Mouse (Mus musculus): Measurements from ENCODE around the gene Dcaf7. TPM values are rescaled to one million over a fixed set of nuclear protein-coding genes. Genes with fewer than 3 reads are reported as not detected.

Gene Dcaf7
- polyA plus RNA-seq, 1 experiment = 91.6 TPM

DNA sequence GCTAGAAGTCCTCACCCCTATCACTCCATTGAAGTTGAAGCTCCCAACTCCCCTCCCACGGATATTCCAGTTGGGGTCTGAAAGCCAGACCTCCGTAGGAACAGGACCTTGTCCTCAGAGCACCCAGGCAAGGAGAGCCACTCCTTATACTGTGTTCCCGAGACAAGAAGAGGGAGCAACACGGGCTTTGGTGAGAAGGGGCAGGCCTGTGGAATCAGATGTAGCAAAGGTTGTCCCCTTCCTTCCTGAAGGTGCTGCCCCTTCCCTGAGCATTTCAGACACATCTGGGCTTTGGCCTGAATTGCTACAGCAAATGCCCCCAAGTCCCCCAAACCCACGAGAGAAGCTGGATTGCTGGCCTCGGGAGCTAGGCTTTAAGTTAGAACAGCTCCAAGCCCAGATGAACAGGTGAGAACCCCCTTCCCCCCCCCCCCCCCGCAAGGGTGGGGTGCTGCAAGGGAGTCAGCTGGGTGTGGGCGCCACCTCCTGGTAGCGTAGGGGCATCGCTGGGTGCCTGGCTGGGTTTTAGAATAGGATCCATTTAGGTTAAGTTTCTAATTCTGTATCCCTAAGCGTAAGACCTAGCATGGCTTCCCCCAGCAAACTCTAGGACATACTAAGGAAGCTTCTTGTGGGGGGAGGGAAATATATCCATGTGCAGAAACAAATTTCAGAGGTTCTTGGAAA, 10.1 kb upstream of the Dcaf7 start:
- no peak for TF ChIP-seq GATA1 (IDR thresholded peaks at IDR 0.05; ENCODE audit: low read length)

DNA sequence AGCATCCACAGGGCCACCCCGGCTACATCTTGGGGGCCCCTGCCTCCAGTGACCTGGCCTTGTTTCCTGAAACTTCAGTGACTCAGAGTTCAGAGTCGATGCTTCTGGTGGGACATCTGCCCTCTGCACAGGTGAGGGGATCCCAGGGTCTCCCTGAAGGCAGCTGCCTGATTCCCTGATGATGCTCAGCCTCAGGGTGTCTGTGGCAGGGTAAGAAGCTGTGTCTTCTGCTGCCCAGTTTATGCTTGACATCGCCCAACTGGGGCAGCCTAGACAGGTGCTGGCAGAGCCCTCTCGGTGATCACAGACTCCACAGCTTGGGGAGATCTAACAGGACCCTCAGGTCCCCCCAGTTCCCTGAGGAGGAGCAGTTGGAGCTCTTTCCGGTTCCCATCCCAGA, 9.1 kb upstream of the Dcaf7 start:
- no peak for TF ChIP-seq GATA1 (IDR thresholded peaks at IDR 0.05; ENCODE audit: low read length)

DNA sequence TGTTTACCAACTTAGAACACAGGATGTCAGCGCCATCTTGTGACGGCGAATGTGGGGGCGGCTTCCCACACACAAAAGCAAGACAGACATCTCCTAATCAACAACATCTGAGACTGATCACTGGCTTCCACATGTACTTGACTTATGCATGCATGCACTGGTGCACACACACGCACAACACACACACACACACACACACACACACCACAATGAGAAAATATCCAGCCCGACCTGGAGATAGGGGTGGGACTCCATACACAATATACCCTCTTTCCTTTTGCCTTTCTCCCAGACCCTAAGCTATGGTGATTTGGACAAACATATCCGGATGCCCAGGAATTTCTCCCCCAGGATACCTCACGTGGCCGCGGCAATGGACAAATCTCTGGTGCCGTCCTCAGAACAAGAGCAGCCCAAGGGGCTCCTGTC, 3.2 kb upstream of the Dcaf7 start:
- no peak for TF ChIP-seq GATA1 (IDR thresholded peaks at IDR 0.05; ENCODE audit: low read length)

DNA sequence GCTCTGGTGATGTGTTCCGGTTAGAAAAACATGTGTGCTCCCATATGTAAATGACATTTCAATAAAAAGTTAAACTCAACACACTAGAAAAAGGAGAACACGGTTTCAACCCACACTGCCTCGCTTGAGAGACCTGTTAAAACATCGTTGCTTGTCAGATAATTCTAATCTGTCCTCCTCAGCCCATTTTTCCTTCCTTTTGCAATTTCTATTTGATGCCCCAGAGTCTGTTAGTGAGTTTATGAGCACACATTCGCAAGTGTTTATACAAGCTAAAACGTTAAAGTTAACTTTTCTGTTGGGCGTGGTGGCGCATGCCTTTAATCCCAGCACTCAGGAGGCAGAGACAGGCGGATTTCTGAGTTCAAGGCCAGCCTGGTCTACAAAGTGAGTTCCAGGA, 1.7 kb upstream of the Dcaf7 start:
- no peak for TF ChIP-seq GATA1 (IDR thresholded peaks at IDR 0.05; ENCODE audit: low read length)

DNA sequence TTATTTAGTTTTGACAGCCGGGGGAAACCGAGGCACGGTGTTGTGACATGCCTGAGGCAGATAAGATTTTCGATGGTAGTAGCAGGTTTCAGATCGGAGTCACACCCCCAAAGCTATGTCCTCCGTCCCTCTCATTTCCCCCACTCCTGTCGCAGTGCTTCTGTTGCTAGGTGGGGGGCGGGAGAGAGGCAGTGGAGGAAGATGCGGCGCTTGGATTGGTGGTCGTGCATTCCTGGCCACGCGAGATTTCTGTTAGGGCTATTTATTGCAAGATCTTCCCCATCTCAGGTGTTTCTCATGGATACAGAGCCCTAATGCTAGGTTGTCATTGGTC, 713 bp downstream of the Dcaf7 start:
- TF ChIP-seq GATA1 (IDR thresholded peaks at IDR 0.05; ENCODE audit: low read length) = no peak

DNA sequence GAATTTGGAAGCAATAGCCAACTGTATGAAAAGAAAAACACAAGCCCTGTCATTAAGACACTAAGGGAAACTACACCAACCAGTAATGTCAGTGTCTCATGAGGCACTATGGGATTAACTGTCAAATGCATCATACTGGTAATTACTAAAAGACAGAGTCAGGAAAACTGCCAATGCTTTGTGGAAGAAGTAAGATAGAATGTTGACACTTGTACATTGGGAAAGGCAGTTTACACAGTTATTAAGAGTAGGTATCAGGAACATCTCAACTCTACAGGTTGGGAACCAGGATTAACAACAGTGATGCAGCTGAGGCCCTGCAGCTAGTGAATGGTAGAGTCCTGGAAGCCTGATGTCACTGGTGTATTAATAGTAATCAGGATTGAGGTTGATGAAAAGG, 7.7 kb downstream of the Dcaf7 start:
- TF ChIP-seq GATA1 (IDR thresholded peaks at IDR 0.05; ENCODE audit: low read length) = no peak

DNA sequence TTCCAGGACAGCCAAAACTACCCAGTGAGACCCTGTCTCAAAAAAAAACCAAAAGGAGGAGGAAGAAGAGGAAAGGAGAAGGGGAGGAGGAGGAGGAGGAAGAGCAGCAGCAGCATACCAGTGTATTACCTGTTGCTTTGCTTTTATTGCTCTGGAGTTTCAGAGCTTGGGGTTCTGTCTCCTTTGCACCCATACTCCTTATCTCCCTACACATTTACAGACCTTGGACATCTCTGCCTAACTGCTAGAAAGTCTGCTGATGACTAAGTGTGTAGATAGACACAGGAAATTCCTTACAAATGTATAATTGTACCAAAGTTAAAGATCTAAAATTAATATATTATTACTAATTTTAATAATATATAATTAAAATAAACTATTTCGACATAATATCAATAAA, 8.6 kb downstream of the Dcaf7 start:
- no peak for TF ChIP-seq GATA1 (IDR thresholded peaks at IDR 0.05; ENCODE audit: low read length)

DNA sequence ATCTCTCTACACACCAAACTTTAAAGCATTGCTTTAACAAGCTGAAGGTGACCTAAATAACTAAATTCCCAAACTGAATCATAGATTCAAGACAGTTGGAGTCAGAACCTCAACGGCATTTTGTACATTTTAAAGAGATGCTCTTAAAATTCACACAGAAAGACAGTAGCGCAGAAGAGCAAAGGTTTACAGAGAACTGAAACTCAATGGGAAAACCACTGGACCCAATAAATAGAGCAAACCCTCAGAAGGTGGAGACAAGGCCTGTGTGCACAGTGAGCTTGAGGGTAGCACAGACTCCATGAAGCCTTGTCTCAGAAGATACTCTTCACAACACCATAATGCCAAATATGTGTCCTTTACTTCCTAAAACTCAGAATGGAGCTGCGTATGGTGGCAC, 9.1 kb downstream of the Dcaf7 start:
- TF ChIP-seq GATA1 (IDR thresholded peaks at IDR 0.05; ENCODE audit: low read length) = no peak

DNA sequence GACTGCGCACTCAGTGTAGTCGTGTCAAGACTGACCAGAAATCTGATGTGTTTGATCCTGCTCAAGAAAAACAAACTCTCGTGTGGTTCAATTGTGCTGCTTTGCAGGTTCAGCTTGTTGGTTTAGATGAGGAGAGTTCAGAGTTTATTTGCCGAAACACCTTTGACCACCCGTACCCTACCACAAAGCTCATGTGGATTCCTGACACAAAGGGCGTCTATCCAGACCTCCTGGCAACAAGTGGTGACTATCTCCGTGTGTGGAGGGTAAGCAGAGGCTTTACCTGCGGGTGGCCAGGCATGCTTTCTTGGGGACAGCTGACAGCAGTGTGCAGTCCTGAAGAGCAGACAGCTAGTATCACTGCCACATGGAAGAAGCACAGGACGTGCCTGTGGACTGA, 9.9 kb downstream of the Dcaf7 start:
- no peak for TF ChIP-seq GATA1 (IDR thresholded peaks at IDR 0.05; ENCODE audit: low read length)

DNA sequence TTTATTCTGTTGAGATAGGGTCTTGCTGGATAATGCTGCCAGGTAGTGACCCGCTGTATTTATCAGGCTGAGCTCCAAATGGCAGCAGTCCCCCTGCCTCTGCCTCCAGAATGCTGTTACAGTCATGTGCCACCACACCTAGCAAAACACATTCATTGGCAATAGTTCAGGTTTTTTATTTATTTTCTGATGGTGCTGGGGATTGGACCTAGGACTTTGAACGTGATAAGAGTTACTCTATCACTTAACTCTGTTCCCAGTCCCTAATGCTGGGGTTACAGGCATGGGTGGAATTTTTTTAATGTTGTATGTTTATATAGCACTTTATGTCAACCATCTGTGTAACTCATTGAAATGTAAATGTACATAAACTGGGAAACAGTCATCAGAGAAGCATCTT, 17.2 kb downstream of the Dcaf7 start:
- TF ChIP-seq GATA1 (IDR thresholded peaks at IDR 0.05; ENCODE audit: low read length) = no peak

DNA sequence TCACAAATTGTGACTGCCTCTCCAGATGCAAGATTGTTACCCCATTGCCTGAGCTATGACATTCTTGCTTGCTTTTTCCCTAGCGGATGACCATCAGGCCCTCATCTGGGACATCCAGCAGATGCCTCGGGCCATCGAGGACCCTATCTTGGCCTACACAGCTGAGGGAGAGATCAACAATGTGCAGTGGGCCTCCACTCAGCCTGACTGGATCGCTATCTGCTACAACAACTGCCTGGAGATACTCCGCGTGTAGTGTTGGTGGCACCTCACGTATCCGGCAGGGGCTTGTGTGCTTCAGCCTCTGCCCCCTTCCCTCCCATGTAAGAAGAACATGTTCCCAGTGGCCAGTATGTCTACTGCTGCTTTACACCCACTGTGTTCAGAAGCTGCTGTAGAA, 17.9 kb downstream of the Dcaf7 start:
- no peak for TF ChIP-seq GATA1 (IDR thresholded peaks at IDR 0.05; ENCODE audit: low read length)

DNA sequence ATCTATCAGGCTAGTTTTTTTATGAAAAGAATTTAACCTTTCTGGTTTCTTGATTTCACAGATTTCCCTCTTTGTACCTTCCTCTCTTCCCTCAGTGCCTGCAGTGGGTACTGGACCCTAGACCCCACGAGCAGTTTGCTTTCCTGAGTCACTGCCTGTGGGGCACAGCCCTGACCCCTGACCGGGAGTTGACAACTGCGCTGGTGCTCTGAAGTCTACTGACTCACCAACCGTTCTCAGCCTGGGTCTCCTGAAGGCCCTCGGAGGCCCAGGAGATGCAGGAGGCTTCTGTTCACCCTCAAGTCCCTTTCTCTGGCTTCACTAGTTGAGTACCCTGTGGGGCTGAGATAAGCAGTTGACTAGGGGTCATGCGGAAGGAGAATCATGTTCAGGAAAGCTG, 18.7 kb downstream of the Dcaf7 start:
- TF ChIP-seq GATA1 (IDR thresholded peaks at IDR 0.05; ENCODE audit: low read length) = no peak

DNA sequence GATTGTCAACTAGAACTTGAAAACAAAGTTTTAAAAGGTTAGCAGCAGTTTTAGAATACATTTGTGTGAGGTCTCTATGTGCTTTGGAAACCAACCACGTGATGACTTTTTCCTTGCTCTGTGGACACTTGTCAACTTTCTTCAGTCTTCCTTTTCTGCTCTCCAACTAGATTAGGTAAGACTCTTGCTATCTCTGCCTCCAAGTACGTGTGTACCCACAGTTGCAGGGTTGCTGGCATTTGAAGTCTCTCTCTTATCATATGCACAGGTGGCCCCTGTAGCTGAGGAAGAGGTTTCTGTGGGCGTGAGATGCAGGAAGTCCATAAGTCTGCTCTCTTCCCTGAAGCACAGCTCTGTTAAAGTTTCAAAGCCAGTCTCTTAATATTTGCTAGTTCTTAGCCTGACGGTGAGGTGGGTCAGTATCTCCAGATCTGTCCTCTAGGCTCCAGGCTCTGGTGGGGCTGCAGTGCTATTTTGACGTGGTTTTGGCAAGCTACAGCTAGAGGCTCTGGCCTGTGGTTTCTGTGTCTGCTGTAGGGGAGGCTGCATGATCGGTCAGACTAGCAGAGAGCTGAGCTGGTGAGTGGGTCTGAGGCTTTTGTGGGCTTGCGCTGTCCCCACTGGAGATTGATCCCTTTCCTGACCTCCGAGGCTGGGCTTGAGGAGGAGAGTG, 20.3 kb downstream of the Dcaf7 start:
- peak; percentile 95 for TF ChIP-seq GATA1 (IDR thresholded peaks at IDR 0.05; ENCODE audit: low read length)

DNA sequence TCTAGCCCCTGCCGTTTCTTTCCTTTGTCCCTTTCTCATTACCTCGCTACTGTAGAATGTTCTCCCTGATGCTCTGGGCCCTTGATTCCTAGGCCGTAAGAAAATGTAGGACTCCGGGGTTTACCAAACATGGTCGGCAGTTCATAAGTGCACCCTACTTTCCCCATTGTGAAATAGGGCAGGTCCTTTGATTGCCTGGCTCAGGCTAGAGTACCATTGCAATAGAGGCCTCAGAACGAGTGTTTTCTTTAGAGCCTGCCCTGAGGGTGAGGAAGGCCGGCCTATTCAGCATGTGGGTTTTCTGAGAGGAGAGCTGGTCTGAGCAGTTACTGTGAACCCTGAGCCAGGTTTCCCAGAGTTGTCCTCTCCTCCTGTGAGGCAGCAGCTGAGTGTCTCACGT, 21.3 kb downstream of the Dcaf7 start:
- no peak for TF ChIP-seq GATA1 (IDR thresholded peaks at IDR 0.05; ENCODE audit: low read length)

DNA sequence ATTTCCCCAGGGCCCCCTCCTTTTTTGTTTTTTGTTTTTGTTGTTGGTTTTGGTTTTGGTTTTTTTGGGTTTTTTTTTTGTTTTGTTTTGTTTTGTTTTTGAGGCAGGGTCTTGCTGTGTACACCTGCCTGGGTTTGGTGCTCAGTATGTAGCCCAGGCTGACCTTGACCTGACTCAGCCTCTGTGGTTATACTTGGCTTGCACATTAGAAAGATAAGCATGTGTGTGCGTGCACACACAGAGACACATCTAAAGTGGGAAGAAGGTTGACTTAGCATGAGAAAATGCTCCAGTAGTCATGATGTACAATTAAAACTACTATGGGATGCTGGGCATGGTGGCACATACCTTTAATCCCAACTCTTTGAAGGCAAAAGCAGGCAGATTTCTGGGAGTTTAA, 23.9 kb downstream of the Dcaf7 start:
- TF ChIP-seq GATA1 (IDR thresholded peaks at IDR 0.05; ENCODE audit: low read length) = no peak

DNA sequence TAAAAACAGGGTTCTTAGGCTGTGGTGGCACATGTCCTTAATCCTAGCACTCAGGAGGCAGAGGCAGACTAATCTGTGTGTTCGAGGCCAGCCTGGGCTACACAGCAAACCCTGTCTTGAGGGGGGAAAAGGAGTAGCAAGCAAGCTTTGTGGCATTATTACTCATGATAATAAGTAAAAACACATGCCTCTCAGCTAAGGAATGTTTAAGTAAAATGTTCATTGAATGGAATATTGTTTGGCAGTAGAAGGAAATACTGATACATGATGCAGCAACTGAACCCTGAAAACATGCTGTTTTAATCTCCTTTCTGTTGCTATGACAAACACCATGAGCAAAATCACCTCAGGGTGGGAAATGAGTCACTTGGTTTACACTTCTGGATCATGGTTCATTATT, 24.6 kb downstream of the Dcaf7 start:
- TF ChIP-seq GATA1 (IDR thresholded peaks at IDR 0.05; ENCODE audit: low read length) = no peak

DNA sequence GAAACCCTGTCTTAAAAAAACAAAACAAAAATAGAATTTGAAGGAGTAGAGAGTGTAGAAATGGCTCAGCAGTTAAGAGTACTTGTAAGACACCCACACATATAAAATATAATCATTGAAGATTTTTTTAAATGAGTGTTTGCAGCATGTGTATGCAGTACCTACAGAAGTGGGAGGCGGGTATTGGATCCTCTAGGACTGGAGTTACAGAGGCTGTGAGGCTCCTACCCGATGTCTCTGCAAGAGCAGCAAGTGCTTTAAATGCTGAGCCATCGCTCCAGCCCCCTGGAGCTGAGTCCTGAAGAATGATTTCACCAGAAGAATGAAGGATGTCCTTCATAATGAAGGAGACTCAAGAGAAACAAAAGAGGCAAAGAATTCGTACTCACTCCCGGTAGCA, 27.1 kb downstream of the Dcaf7 start:
- TF ChIP-seq GATA1 (IDR thresholded peaks at IDR 0.05; ENCODE audit: low read length) = no peak
